Mouse (Mus musculus) heart, adult 2 months (tissue): ENCODE measurements around the gene Col4a1.

ENCODE experiments used
- CTCF ChIP-seq: fragments of 200-600 bp; IDR thresholded peaks from 2 replicates; pipeline ENCODE4 v1.8.1; 2022; ENCODE audit warnings: antibody characterized with exemption, mild to moderate bottlenecking, moderate library complexity
- EP300 ChIP-seq: fragments of 200-500 bp; IDR thresholded peaks from 2 replicates; pipeline ENCODE4 v1.6.1; 2011; ENCODE audit warnings: low read depth, low read length, control low read depth; ENCODE audit not compliant: insufficient read depth
- POLR2A ChIP-seq: fragments of 200-500 bp; IDR thresholded peaks from 2 replicates; pipeline ENCODE4 v1.6.1; 2011; ENCODE audit warnings: mild to moderate bottlenecking, low read depth, low read length, control low read depth; ENCODE audit not compliant: insufficient read depth

DNA sequence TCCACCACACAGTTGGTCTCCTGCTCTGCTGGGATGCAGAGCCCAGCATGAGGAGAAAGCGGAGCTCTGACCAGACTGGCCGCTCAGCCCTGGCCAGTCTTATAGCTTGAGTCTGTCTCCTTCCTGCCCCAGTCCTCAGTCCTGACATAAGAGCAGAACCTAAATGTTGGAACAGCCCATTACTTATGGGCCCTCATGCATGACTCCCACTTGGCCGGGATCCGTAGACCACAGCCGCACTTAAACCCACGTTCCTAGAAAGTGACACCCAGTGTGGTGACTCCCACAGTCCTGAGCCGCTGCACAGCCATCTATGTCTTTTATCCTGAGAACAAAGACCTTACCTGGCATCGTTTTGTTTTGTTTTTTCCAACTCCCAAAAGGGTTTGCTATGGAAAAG, 2.0 kb upstream of the Col4a1 start:
- TF ChIP-seq EP300 (no peak), CTCF (no peak), POLR2A (no peak)
